Mouse (Mus musculus): ENCODE data around the gene Fyn. TPM values are rescaled to one million over a fixed set of nuclear protein-coding genes. Genes with fewer than 3 reads are reported as not detected.

The Fyn gene
- total RNA-seq, 4 experiments from 2014 or later, result 113 to 122 (median 118) TPM

DNA sequence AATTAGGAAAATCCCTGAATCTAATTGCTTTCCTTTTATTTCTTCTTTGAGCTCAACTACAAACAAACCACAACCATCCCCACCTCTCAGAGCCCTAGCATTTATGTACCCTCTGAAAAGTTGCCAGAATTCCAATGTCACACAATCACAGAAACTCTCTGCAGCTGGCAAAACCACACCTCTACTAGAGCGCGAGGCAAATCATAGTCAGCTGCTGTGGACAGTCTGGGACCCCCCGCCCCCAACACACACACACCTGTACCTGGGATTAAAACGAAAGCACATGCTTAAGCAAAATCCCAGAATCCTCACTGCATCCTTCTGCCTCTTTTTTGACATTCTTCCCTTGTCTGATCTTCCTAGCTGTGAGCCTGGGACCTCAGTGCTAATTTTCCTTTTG lies 230.9 kb downstream of the Fyn start:
- no peak for DNase-seq (ENCODE audit: low spot score in 2 of 2)

DNA sequence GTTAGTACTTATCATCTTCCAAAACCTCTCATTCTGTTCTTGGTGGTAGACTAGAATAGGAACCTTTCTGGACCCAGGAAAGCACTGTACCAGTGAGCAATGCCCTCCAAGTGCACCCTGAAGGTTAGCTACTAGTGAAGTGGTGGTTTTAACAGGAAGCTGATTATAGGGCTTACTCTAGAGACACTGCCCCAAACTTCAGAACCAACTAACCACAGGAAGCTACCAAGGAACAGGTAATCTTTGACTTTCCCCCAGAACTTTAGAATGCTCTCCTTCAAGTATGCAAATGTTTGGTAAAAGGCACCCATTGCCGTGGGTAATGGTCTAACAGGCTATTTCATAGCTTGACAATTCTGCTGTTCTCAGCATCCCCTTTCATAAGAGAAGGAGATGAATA lies 231.5 kb downstream of the Fyn start:
- DNase-seq (ENCODE audit: low spot score in 2 of 2), result no peak

DNA sequence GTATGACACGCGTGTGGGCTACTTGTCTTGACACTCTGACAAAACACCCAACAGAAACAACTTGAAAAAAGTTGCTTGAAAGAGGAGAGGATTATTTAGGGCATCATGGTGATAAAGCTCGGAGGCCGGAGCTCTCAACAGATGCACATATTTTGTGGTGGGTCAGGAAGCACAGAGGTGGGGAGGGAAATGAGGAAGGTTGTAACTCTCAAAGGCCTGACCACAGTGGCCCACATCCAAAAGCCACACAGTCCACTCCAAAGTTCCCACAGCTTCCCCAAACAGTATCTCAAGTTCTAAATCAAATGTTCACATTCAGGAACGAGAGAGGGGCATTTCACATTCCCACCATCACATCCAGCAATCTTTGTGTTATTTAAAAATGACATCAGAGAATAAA lies 232.4 kb downstream of the Fyn start:
- no peak for DNase-seq (ENCODE audit: low spot score in 2 of 2)

DNA sequence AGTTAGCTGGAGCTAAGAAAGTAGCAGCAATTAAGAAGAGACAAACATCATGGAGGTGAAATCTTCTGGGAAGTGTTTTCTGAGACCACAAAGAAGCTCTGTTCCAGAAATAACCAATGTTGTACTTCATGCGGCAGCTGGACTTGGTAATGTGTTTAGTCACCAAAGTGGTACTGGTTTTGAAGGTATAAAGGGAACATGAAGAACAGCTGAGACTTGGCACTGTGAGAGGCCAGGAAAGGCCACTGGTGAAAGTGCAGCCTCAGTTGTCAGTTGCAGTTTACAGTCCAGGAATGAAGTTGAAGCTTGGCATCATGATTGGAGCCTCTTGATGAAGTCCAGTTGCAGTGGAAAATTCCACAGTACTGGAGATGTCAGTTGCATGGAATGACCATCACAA lies 237.8 kb downstream of the Fyn start:
- no peak for DNase-seq (ENCODE audit: low spot score in 2 of 2)

DNA sequence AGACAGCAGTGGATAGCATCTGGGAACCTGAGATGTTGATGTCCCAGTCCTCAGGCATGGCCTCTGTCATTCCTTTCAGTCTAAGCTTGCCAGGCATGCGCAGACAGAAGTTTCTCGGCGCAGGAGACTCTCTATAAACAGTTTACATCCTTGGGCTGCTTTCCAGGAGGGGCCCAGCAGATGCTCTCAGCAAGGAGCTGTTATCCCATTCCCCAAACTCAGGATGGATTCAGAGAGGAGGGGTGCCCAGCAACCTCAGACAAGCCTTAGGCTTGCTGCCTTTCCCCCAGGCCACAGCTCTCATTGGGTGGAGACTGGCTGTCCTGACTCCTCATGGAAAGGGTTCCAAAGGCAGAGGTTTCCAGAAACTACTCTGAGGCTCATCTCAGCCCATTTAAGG lies 242.6 kb downstream of the Fyn start:
- DNase-seq (ENCODE audit: low spot score in 2 of 2), result no peak

DNA sequence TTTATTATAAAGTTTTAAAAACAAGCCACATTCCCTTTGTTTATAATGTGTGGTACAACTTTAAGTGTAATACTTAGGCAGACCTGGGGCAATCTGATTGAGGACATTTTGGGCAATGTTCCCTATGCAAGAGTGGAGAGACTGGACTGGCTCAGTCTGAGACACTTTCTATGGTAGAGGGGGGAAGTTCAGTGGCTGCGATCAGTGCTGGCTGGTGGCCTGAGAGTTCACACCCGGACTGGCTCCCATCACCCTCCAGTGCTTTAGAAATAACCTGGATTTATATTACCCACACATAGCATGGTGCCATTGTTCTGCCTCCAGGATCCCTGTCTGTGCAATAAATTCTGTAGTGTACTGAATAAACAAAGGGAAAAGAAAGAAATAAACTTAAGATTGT lies 243.5 kb downstream of the Fyn start:
- no peak for DNase-seq (ENCODE audit: low spot score in 2 of 2)

DNA sequence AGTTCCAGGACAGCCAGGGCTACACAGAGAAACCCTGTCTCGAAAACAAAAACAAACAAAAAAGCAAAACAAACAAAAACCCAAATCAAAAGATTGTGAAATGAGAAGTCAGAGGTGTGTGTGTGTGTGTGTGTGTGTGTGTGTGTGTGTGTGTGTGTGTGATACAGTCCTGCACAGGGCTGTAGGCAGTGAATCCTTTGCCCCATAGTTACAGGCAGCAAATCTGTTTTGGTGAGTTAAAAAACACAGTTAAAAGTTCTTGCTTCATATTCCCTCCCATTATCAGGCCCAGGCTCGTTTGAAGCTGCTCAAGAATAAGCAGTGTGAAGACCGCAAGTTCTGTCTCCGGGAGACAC lies 244.0 kb downstream of the Fyn start, which contains the start of gene Traf3ip2:
Traf3ip2 (plus strand) TSS at position 302 of the 356 bp plus-strand sequence.
- DNase-seq (ENCODE audit: low spot score in 2 of 2), result no peak

DNA sequence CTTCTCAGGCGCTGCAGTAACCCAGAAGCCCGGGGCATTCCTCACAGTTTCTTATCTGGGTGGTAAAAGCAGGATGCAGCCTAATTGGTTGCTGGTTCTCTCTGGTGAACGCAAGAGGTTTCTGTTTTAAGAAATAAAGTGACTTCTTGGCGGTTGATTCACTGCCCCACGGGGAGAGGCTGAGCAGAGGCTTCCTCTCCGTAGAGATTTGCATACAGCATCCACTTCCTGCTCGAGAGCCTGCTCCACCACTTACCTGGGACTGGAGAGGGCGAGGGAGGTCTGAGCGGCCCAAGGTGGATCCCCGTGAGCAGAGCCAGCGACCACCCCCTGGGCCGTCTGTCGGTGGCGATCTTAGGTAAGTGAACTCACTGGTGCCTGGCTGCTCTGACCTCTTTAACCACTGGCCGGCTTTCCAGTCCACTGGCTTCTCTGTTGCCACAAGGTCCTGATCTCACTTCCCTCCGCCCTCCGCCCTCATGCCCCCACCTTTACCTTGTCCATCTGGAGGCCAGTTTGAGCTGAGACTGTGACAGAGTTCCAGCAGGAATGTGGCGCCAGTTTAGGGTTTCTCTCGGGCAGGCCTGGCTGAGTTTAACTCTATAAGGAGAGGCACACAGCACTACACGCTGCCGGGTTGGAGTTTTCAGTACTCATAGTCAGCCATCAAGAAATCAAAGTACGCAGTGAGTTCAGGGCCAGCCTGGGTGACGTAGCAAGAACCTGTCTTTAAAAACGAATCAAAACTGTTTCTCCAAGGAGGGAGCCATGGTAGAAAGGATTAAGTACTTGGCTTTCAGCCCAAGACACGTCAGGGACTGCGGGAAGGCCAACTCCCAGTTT lies 244.6 kb downstream of the Fyn start:
- no peak for DNase-seq (ENCODE audit: low spot score in 2 of 2)

DNA sequence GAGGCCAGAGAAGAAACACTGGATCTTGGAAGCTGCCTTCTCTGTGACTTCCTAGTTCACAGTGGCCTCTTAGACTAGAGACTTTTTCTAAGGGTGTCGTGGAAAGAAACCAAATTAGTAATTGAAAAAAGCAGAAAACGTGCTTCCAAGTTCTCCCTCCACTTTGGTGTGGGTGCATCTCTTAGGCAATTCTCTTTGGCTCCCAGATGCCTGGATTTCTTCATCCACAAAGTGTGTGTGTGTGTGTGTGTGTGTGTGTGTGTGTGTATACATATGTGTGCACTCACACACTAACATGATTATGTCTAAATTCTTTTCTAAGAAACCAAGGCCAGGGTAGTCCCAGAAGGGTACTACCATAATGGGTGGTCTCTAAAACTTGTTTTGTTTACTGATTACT lies 245.3 kb downstream of the Fyn start:
- no peak for DNase-seq (ENCODE audit: low spot score in 2 of 2)

DNA sequence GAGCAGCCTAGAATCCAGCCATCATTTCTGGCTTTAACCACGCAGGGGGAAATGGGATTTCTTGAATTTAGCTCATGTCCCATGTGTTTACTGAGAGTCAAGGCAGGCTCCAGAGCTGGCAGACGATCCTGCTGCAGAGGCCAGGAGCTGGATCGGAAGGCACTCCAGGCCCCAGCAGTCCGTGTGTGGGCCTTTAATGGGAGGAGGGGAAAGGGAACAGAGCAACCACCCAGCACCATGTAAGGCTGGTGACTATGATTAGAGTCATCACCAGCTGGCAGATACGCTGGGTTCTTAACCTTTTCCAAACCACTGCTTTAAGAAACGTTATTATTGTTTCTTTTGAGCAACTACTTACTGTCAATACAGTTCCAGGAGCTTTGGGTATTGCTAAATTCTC lies 246.0 kb downstream of the Fyn start:
- no peak for DNase-seq (ENCODE audit: low spot score in 2 of 2)

Other genes with a start within 250 kb of the Fyn start
- gene Fam229b, start 234.9 kb upstream of the Fyn start, total RNA-seq (2022), result 10 to 100 TPM; 11.0 to 16.4 (median 13.0) TPM
- 1 to 10 TPM; 2.6 to 3.2 (median 3.1) TPM for gene Tube1, start 234.9 kb upstream of the Fyn start, total RNA-seq (2022)
- gene Ccn6, start 205.1 kb upstream of the Fyn start, total RNA-seq (2022), result under 1 TPM in 2 of 4 experiments, not detected in 2; 0.23 to 0.33 TPM
- 1 to 10 TPM; 1.1 to 5.0 (median 2.8) TPM for gene Traf3ip2, start 244.1 kb downstream of the Fyn start, total RNA-seq (2022)

All from layer of hippocampus, adult 8-10 months (tissue).